Mouse (Mus musculus) forebrain, embryonic 15.5 days (tissue): Measurements from ENCODE around the gene Tnfaip6. TPM values are rescaled to one million over a fixed set of nuclear protein-coding genes. Genes with fewer than 3 reads are reported as not detected.

Experiments
- polyA plus RNA-seq: library from polyadenylated mRNA; unstranded; fragments of >200 nt; fragmentation: Nextera tagmentation; extraction: Ambion mirVana; gene quantifications from 2 replicates; pipeline ENCODE4 v1.2.1, GENCODE M21; 2015

Tnfaip6 gene
- polyA plus RNA-seq, 1 experiment from 2014 or later: 6.4 TPM

Other genes starting within 250 kb of the Tnfaip6 start
- 5.5 and 6.3 TPM in 2 replicates for gene Rbm43, start 102.8 kb upstream of the Tnfaip6 start, polyA plus RNA-seq
- gene Nmi, start 64.5 kb upstream of the Tnfaip6 start, polyA plus RNA-seq: 4.7 and 6.0 TPM in 2 replicates
- gene Rif1, start 34.8 kb downstream of the Tnfaip6 start, polyA plus RNA-seq: 25.1 and 31.0 TPM in 2 replicates